Mouse (Mus musculus) forebrain, embryonic 15.5 days (tissue): ENCODE data around the gene Nr2f2. TPM values are rescaled to one million over a fixed set of nuclear protein-coding genes. Genes with fewer than 3 reads are reported as not detected.

ENCODE experiments used
- ATAC-seq: fragments of 200-750 bp; cut with Nextera tagmentation; replicated peaks from 2 replicates; pipeline ENCODE4 v1.8.0; 2017; ENCODE audit warnings: mild to moderate bottlenecking, moderate TSS enrichment, moderate library complexity
- H3K27ac ChIP-seq: fragments of 300-500 bp; sonication (generic); replicated peaks from 2 replicates; pipeline ENCODE4 v1.5.1; 2015; ENCODE audit warnings: mild to moderate bottlenecking, inconsistent platforms
- H3K27me3 ChIP-seq: fragments of 300-500 bp; sonication (generic); 2 replicates; pipeline ENCODE4 v1.6.1; 2015; ENCODE audit warnings: inconsistent platforms
- H3K36me3 ChIP-seq: fragments of 300-500 bp; sonication (generic); 2 replicates; pipeline ENCODE4 v1.6.1; 2015; ENCODE audit warnings: mild to moderate bottlenecking, inconsistent platforms
- H3K4me1 ChIP-seq: fragments of 300-500 bp; sonication (generic); 2 replicates; pipeline ENCODE4 v1.6.1; 2015; ENCODE audit warnings: inconsistent platforms
- H3K4me2 ChIP-seq: fragments of 300-500 bp; sonication (generic); replicated peaks from 2 replicates; pipeline ENCODE4 v1.6.1; 2015; ENCODE audit warnings: mild to moderate bottlenecking, inconsistent platforms
- H3K4me3 ChIP-seq: fragments of 300-500 bp; sonication (generic); 2 replicates; pipeline ENCODE4 v1.5.1; 2015; ENCODE audit warnings: mild to moderate bottlenecking, inconsistent platforms
- H3K9ac ChIP-seq: fragments of 300-500 bp; sonication (generic); replicated peaks from 2 replicates; pipeline ENCODE4 v1.6.1; 2015; ENCODE audit warnings: mild to moderate bottlenecking, inconsistent platforms
- H3K9me3 ChIP-seq: fragments of 300-500 bp; sonication (generic); 2 replicates; pipeline ENCODE4 v1.6.1; 2016; ENCODE audit warnings: inconsistent platforms
- WGBS: fragments of 180-500 bp; shearing (Covaris S2); methylation state at CpG from one replicate; pipeline ENCODE4 v1.1.7; 2015; ENCODE audit warnings: mixed read lengths; 5-methylcytosine and 5-hydroxymethylcytosine counted together
- polyA plus RNA-seq: library from polyadenylated mRNA; unstranded; fragments of >200 nt; fragmentation: Nextera tagmentation; extraction: Ambion mirVana; gene quantifications from 2 replicates; pipeline ENCODE4 v1.2.1, GENCODE M21; 2015

Nr2f2 gene
- polyA plus RNA-seq, 1 experiment from 2014 or later, result 95.0 TPM

DNA sequence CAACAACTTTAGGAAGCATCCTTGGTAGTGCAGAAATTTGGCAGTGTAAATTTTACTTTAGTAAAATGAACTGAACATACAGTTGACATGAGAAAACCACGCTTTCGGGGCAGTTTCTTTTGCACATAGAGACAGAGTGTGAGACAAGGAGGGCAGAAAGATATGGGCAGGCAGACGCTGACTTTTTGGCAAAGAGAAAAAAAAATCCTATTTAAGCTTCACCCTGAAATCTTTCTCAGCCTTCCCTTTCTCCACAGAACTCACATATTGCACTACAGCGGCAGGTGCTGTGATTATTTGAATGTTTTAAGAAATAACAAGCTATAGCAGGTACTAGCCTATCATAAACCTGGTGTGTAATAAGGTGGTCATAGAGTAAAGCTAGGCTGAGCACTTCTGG, 3.2 kb downstream of the Nr2f2 start:
- 0 out of 2 replicates have a peak overlapping the region, but pooled peaks have one; percentile 26 for H3K9ac ChIP-seq

GRCm38 (mm10) chr7:70362526-70363170, 3.9 kb downstream of the Nr2f2 start:
- Histone ChIP-seq H3K4me3 (peak overlapping the region; percentile 55), H3K27me3 (peaks cover 43% of the 10 kb centered on the region), H3K9ac (peak overlapping the region; percentile 51; the same call in 1 of the 2 replicates), H3K27ac (peak overlapping the region; percentile 94), H3K9me3 (no peaks in the 10 kb centered on the region), H3K4me2 (peak overlapping the region; percentile 82), H3K4me1 (peaks cover 30% of the 10 kb centered on the region), H3K36me3 (no peaks in the 10 kb centered on the region)
- WGBS, result 6% methylated on average over 12 of the region's 12 CpGs
- no peak for ATAC-seq

More for the DNA sequence above, 3.2 kb downstream of the Nr2f2 start:
- WGBS, result 18% methylated on average over 4 of the region's 4 CpGs
- 0 out of 2 replicates have a peak overlapping the region, but pooled peaks have one; percentile 15 for H3K27ac ChIP-seq
- peaks cover 44% of the 10 kb centered on the region for H3K27me3 ChIP-seq
- peak overlapping the region; percentile 13 for H3K4me3 ChIP-seq
- peak overlapping the region; percentile 22; the same call in 1 of the 2 replicates for H3K4me2 ChIP-seq
- H3K36me3 ChIP-seq, result no peaks in the 10 kb centered on the region
- no peaks in the 10 kb centered on the region for H3K9me3 ChIP-seq
- no peak for ATAC-seq
- peaks cover 25% of the 10 kb centered on the region for H3K4me1 ChIP-seq

- peaks cover 44% of the 10 kb centered on the region for H3K27me3 ChIP-seq
- under 1% methylated on average over 97 of the region's 98 CpGs for WGBS
Observed at GRCm38 (mm10) chr7:70361383-70362364, 4.9 kb downstream of the Nr2f2 start.

GRCm38 (mm10) chr7:70360611-70361382, 5.7 kb downstream of the Nr2f2 start:
- Histone ChIP-seq H3K36me3 (no peaks in the 10 kb centered on the region), H3K27me3 (peaks cover 45% of the 10 kb centered on the region), H3K9me3 (no peaks in the 10 kb centered on the region), H3K4me2 (peak overlapping the region; percentile 82), H3K4me1 (peaks cover 30% of the 10 kb centered on the region), H3K9ac (peak overlapping the region; percentile 62), H3K4me3 (peak overlapping the region; percentile 55), H3K27ac (peak overlapping the region; percentile 94)
- WGBS, result under 1% methylated on average over 75 of the region's 84 CpGs
- ATAC-seq, result no peak

More at GRCm38 (mm10) chr7:70361383-70362364, 4.9 kb downstream of the Nr2f2 start:
- H3K4me3 ChIP-seq, result peak overlapping the region; percentile 55
- ATAC-seq, result peak; percentile 92
- H3K4me1 ChIP-seq, result peaks cover 30% of the 10 kb centered on the region
- H3K9ac ChIP-seq, result peak overlapping the region; percentile 62
- H3K9me3 ChIP-seq, result no peaks in the 10 kb centered on the region
- H3K36me3 ChIP-seq, result no peaks in the 10 kb centered on the region
- peak overlapping the region; percentile 82 for H3K4me2 ChIP-seq
- H3K27ac ChIP-seq, result peak overlapping the region; percentile 94

DNA sequence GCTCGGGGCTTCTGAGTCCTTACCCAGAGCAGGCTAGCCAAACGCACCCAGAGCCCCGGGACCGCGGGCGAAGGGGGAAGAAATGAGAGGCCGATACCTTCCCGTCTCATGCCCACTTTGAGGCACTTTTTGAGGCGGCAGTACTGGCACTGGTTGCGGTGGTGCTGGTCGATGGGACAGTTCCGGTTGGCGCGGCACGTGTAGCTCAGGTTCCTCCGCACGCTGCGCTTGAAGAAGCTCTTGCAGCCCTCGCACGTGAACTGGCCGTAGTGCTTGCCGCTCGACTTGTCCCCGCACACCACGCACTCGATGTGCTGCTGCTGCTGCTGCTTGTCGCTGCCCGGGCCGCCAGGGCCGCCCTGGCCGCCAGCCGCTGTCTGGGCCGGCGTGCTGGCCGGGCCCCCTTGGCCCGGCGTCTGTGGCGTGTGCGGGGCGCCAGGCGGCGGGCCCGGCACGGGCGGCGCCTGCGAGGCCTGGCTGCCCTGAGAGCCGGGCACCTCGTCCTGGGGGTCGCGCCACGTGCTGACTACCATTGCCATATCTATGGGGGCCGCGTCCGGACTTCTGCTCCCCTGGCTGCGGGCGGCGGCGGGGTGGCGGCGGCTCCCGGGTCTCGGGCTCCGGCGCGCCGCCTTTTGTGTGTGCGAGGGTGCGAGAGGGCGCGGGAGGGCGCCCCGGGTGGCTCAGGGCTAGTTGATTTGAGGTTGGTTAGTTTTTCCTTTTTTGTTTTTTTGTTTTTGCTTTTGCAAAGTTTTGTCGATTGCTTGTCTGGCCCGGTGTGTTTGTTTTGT, 6.5 kb downstream of the Nr2f2 start:
- WGBS, result under 1% methylated on average over 70 of the region's 75 CpGs
- ATAC-seq, result no peak
- peak overlapping the region; percentile 55 for H3K4me3 ChIP-seq
- H3K27ac ChIP-seq, result peak overlapping the region; percentile 94
- no peaks in the 10 kb centered on the region for H3K36me3 ChIP-seq
- peak overlapping the region; percentile 82 for H3K4me2 ChIP-seq
- H3K4me1 ChIP-seq, result peaks cover 30% of the 10 kb centered on the region
- peak overlapping the region; percentile 62 for H3K9ac ChIP-seq
- no peaks in the 10 kb centered on the region for H3K9me3 ChIP-seq
- H3K27me3 ChIP-seq, result peaks cover 47% of the 10 kb centered on the region

GRCm38 (mm10) chr7:70358848-70359591, 7.5 kb downstream of the Nr2f2 start:
- H3K9ac ChIP-seq, result peak overlapping the region; percentile 62
- under 1% methylated on average over 33 of the region's 33 CpGs for WGBS
- ATAC-seq, result 0 out of 2 replicates have a peak, but pooled peaks have one; percentile 1
- H3K4me2 ChIP-seq, result peak overlapping the region; percentile 82
- H3K36me3 ChIP-seq, result no peaks in the 10 kb centered on the region
- H3K27me3 ChIP-seq, result peaks cover 49% of the 10 kb centered on the region
- no peaks in the 10 kb centered on the region for H3K9me3 ChIP-seq
- peak overlapping the region; percentile 94 for H3K27ac ChIP-seq
- peak overlapping the region; percentile 55 for H3K4me3 ChIP-seq
- peaks cover 30% of the 10 kb centered on the region for H3K4me1 ChIP-seq

GRCm38 (mm10) chr7:70358020-70358847, 8.3 kb downstream of the Nr2f2 start:
- Histone ChIP-seq H3K9me3 (no peaks in the 10 kb centered on the region), H3K27me3 (peaks cover 43% of the 10 kb centered on the region), H3K36me3 (no peaks in the 10 kb centered on the region), H3K4me2 (peak overlapping the region; percentile 82), H3K4me1 (peaks cover 30% of the 10 kb centered on the region), H3K4me3 (peak overlapping the region; percentile 55), H3K27ac (peak overlapping the region; percentile 94), H3K9ac (peak overlapping the region; percentile 62)
- ATAC-seq, result no peak
- 4% methylated on average over 33 of the region's 33 CpGs for WGBS

DNA sequence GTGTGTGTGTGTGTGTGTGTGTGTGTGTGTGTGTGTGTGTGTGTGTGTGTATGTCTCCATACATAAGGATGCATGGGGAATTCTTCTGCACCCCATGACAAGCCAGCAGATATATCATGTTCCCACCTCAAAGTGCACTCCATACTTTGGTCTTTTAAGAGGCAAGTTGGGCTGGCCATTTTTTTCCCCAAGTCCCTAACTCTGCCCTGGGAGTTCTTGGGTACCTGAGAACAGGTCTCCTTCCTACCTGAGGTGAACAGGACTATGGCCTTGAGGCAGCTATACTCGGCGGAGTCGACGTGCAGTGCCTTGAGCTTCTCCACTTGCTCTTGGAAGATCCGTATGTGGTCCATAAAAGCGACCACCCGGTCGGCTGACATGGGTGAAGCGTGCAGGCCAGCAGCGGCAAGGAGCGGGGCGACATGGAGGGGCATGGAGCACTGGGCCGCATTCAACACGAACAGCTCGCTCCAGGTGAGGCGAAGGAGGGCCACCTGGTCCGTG, 9.0 kb downstream of the Nr2f2 start:
- peak overlapping the region; percentile 94 for H3K27ac ChIP-seq
- peaks cover 30% of the 10 kb centered on the region for H3K4me1 ChIP-seq
- no peaks in the 10 kb centered on the region for H3K36me3 ChIP-seq
- peak overlapping the region; percentile 82 for H3K4me2 ChIP-seq
- ATAC-seq, result no peak
- WGBS, result 6% methylated on average over 17 of the region's 17 CpGs
- peaks cover 48% of the 10 kb centered on the region for H3K27me3 ChIP-seq
- peak overlapping the region; percentile 62 for H3K9ac ChIP-seq
- peak overlapping the region; percentile 55 for H3K4me3 ChIP-seq
- H3K9me3 ChIP-seq, result no peaks in the 10 kb centered on the region

GRCm38 (mm10) chr7:70356691-70357515, 9.6 kb downstream of the Nr2f2 start:
- no peak for ATAC-seq
- H3K9ac ChIP-seq, result peak overlapping the region; percentile 62
- H3K9me3 ChIP-seq, result no peaks in the 10 kb centered on the region
- peak overlapping the region; percentile 82 for H3K4me2 ChIP-seq
- WGBS, result 33% methylated on average over 3 of the region's 3 CpGs
- H3K27me3 ChIP-seq, result peaks cover 45% of the 10 kb centered on the region
- H3K4me3 ChIP-seq, result peak overlapping the region; percentile 55
- H3K4me1 ChIP-seq, result peaks cover 27% of the 10 kb centered on the region
- H3K27ac ChIP-seq, result peak overlapping the region; percentile 94; the same call in 1 of the 2 replicates
- no peaks in the 10 kb centered on the region for H3K36me3 ChIP-seq
